Mouse (Mus musculus): Measurements from ENCODE around the gene Nhlh1. TPM values are rescaled to one million over a fixed set of nuclear protein-coding genes. Genes with fewer than 3 reads are reported as not detected.

Nhlh1 gene
- total and polyA plus RNA-seq, 3 experiments = not detected

- no peak for TF ChIP-seq NRF1 (IDR thresholded peaks at IDR 0.05; ENCODE audit: insufficient read depth, low read depth, low read length, poor library complexity, severe bottlenecking)
- no peak for TF ChIP-seq ELF1 (IDR thresholded peaks at IDR 0.05; ENCODE audit: low read depth, low read length)
- no peak for TF ChIP-seq MYB (IDR thresholded peaks at IDR 0.05; ENCODE audit: low read depth, low read length)
- no peak for TF ChIP-seq MAX (IDR thresholded peaks at IDR 0.05; ENCODE audit: low read length)
- TF ChIP-seq ZNF384 (IDR thresholded peaks at IDR 0.05; ENCODE audit: low read depth, low read length) = no peak
- TF ChIP-seq POLR2A (IDR thresholded peaks at IDR 0.05; ENCODE audit: control insufficient read depth in 1 of 2, insufficient read depth in 1 of 2, low read depth in 1 of 2, low read length in 2 of 2, poor library complexity in 1 of 2) = no peak
- no peak for TF ChIP-seq MYC (IDR thresholded peaks at IDR 0.05; ENCODE audit: low read depth, low read length)
- TF ChIP-seq KAT2A (conservative IDR thresholded peaks at IDR 0.05; ENCODE audit: low read depth, low read length) = no peak
- no peak for TF ChIP-seq USF2 (IDR thresholded peaks at IDR 0.05; ENCODE audit: borderline replicate concordance in 1 of 2, insufficient read depth in 1 of 2, low read depth in 1 of 2, low read length in 2 of 2)
- no peak for TF ChIP-seq ETS1 (IDR thresholded peaks at IDR 0.05; ENCODE audit: low read depth, low read length)
- no peak for TF ChIP-seq UBTF (IDR thresholded peaks at IDR 0.05; ENCODE audit: borderline replicate concordance, insufficient read depth, low read depth, low read length)
- no peak for TF ChIP-seq MXI1 (IDR thresholded peaks at IDR 0.05; ENCODE audit: low read depth, low read length)
- TF ChIP-seq USF1 (IDR thresholded peaks at IDR 0.05; ENCODE audit: low read depth, low read length) = no peak
- TF ChIP-seq POLR2AphosphoS5 (IDR thresholded peaks at IDR 0.05; ENCODE audit: borderline replicate concordance, low read depth, low read length) = no peak
- TF ChIP-seq BHLHE40 (IDR thresholded peaks at IDR 0.05; ENCODE audit: borderline replicate concordance, low read depth, low read length) = no peak
These were observed 8.1 kb downstream of the Nhlh1 start for GRCm38 (mm10) chr1:172049131-172049782.

GRCm38 (mm10) chr1:172048241-172048734, 9.1 kb downstream of the Nhlh1 start:
- Histone ChIP-seq H3K9me3 (replicated peaks; ENCODE audit: insufficient read depth, low read length) (no peaks in the 10 kb centered on the region), H3K4me3 (ENCODE audit: control insufficient read depth in 1 of 2, insufficient read depth in 1 of 2, low read depth in 2 of 2, low read length in 2 of 2) (peak overlapping the region; percentile 16 to 35; a peak in 3 of 4 replicates), H3K4me1 (ENCODE audit: control insufficient read depth in 1 of 2, insufficient read depth in 2 of 2, low read length in 2 of 2) (0 out of 4 replicates have a peak, but pooled peaks cover 0 to 7% of the 10 kb centered on the region in 2 experiments), H3K27ac (ENCODE audit: control insufficient read depth, low read depth, low read length) (peak overlapping the region; percentile 19; the same call in 1 of the 2 replicates), H3K36me3 (ENCODE audit: control insufficient read depth in 1 of 2, insufficient read depth in 2 of 2, low read length in 2 of 2) (no peaks in the 10 kb centered on the region; a peak in 1 of 4 replicates), H3K9ac (ENCODE audit: control insufficient read depth, low read depth, low read length, poor library complexity, severe bottlenecking) (peak overlapping the region; percentile 38), H3K79me2 (ENCODE audit: control insufficient read depth, insufficient read depth, low read length, poor library complexity) (no peaks in the 10 kb centered on the region), H3K27me3 (ENCODE audit: control insufficient read depth in 1 of 2, insufficient read depth in 2 of 2, low read length in 2 of 2) (no peaks in the 10 kb centered on the region; a peak in 1 of 4 replicates)
- TF ChIP-seq POLR2A (IDR thresholded peaks at IDR 0.05; ENCODE audit: control insufficient read depth in 1 of 2, insufficient read depth in 1 of 2, low read depth in 1 of 2, low read length in 2 of 2, poor library complexity in 1 of 2) = no peak
- no peak for TF ChIP-seq JUND (IDR thresholded peaks at IDR 0.05; ENCODE audit: low read depth, low read length)
- no peak for TF ChIP-seq SIN3A (IDR thresholded peaks at IDR 0.05; ENCODE audit: low read length)
- TF ChIP-seq CHD1 (IDR thresholded peaks at IDR 0.05; ENCODE audit: low read depth, low read length) = no peak
- no peak for TF ChIP-seq POLR2AphosphoS2 (IDR thresholded peaks at IDR 0.05; ENCODE audit: low read length)
- TF ChIP-seq MAZ (IDR thresholded peaks at IDR 0.05; ENCODE audit: low read depth, low read length) = no peak
- no peak for TF ChIP-seq SMC3 (IDR thresholded peaks at IDR 0.05; ENCODE audit: low read depth, low read length)
- no peak for TF ChIP-seq ZMIZ1 (IDR thresholded peaks at IDR 0.05; ENCODE audit: low read depth, low read length)
- TF ChIP-seq TCF12 (IDR thresholded peaks at IDR 0.05; ENCODE audit: low read depth, low read length) = no peak
- no peak for TF ChIP-seq KAT2A (conservative IDR thresholded peaks at IDR 0.05; ENCODE audit: low read depth, low read length)
- TF ChIP-seq NELFE (IDR thresholded peaks at IDR 0.05; ENCODE audit: low read depth, low read length) = no peak
- peak; percentile 25 for DNase-seq (ENCODE audit: low read depth, low spot score)

More at GRCm38 (mm10) chr1:172049131-172049782, 8.1 kb downstream of the Nhlh1 start:
- no peak overlapping the region for H3K27ac ChIP-seq (ENCODE audit: control insufficient read depth, low read depth, low read length)
- H3K36me3 ChIP-seq (ENCODE audit: control insufficient read depth in 1 of 2, insufficient read depth in 2 of 2, low read length in 2 of 2) = no peaks in the 10 kb centered on the region; a peak in 1 of 4 replicates
- no peaks in the 10 kb centered on the region for H3K79me2 ChIP-seq (ENCODE audit: control insufficient read depth, insufficient read depth, low read length, poor library complexity)
- H3K4me1 ChIP-seq (ENCODE audit: control insufficient read depth in 1 of 2, insufficient read depth in 2 of 2, low read length in 2 of 2) = 0 out of 4 replicates have a peak, but pooled peaks cover 0 to 7% of the 10 kb centered on the region in 2 experiments
- H3K27me3 ChIP-seq (ENCODE audit: control insufficient read depth in 1 of 2, insufficient read depth in 2 of 2, low read length in 2 of 2) = no peaks in the 10 kb centered on the region; a peak in 1 of 4 replicates
- H3K9me3 ChIP-seq (replicated peaks; ENCODE audit: insufficient read depth, low read length) = no peaks in the 10 kb centered on the region
- peak overlapping the region; percentile 6; the same call in 1 of the 2 replicates for H3K9ac ChIP-seq (ENCODE audit: control insufficient read depth, low read depth, low read length, poor library complexity, severe bottlenecking)
- peak overlapping the region in 1 of 2 experiments; percentile 2; a peak in 1 of 4 replicates for H3K4me3 ChIP-seq (ENCODE audit: control insufficient read depth in 1 of 2, insufficient read depth in 1 of 2, low read depth in 2 of 2, low read length in 2 of 2)
- no peak for DNase-seq (ENCODE audit: low read depth, low spot score)

All from MEL (cell line).